Mouse (Mus musculus) frontal cortex, postnatal 10 days (tissue): ENCODE results near the gene Car14.
A peak's percentile ranks its signal among the peaks of the same experiment; 100 is the strongest.
"Not testable (repeated sequence)": the region's sequence is repeated elsewhere in the genome, so short reads cannot be mapped to it uniquely, and the experiment has no call there.

Experiments used
- DNase-seq, 2 experiments: peaks; one replicate each; pipeline ENCODE4 v3.0.0; 2022; ENCODE audit warnings: low spot score in 2 of 2, mixed read lengths in 1 of 2

Gene Car14

DNA sequence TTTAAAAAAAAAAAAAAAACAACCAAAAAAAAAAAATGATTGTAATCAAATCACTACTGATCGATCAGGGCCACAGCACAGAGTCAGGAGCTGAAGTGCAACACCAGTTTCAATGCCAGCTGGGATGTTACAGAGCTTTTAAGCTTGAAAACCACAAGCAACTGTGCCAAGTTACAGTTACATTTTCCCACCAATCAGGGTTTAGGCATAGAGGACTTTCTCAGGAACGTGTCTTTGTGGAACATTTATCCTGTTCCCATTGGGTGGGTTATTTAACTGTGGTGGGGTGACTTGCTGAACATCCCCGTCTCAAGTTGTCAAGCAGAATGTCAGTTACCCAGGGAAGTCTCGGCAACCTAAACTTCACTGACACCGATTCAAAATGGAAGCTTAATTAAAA, 20.6 kb upstream of the Car14 start:
- no peak for DNase-seq

DNA sequence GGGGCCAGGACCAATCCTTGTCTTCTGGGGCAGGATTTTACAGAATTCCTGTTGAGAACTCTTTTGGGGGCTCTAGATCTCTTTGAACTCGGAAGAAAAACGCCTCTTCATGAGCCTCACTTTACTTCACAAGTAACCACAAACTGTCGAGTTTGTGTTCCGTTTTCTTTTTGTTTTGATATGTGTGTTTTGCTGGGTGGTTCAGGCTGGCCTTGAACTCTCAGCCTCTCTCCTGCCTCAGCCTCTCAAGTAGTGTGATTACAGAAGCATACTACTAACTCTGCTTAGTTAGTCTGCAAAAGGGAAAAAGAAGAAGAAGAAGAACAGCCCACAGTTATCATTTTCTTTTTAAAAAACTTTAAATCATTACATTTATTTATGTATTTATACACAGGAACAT, 19.7 kb upstream of the Car14 start:
- DNase-seq, result no peak

DNA sequence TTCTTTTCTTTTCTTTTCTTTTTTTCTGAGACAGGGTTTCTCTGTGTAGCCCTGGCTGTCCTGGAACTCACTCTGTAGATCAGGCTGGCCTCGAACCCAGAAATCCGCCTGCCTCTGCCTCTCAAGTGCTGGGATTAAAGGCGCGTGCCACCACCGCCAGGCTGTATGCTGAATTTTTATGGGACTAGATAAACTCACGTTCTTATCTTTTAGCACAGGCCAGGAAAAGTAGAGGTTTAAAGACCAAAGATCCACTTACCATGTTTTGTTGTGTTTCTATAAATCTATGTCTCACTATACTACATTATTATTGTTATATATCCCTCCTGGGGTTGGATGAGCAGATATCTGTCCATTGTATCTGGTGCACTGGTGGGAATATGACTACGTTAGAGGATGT, 18.9 kb upstream of the Car14 start:
- not testable (repeated sequence) for DNase-seq

DNA sequence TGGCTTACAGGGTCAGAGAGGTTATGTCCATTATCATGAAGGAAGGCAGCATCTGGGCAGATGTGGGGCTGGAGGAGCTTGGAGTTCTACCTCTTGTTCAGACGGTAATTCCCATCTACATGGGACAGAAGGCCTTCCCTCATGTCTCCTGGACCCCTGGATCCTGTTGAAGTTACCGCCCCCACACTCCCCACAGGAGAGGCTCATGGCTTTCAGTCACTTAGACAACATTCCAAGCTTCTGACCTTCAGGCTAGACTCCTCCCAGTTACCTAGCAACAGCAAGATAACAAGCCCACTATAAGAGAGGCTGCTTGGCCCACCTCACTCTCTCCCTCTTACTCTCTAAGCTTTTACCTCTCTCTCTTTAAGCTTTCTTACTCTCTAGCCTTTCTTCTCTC, 16.0 kb upstream of the Car14 start:
- not testable (repeated sequence) for DNase-seq

DNA sequence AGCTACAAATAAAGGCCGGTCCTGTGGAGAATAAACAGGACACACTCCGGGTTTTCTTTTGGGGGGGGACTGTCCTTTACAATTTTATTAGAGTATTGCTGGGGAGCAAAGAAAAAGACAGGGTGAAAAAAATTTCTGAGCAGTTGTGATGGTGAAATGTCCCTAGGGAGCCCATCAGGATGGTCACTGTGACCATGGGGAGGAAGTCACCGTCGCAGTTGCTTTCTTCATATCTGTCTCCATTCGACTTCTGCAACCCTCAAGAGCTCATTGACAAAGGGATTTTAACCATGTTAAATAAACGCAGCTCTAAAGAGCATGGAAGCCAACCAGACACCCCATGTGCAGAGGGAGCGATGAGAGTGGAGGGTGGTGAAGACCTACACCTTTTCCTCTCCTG, 12.3 kb upstream of the Car14 start:
- DNase-seq, result no peak

DNA sequence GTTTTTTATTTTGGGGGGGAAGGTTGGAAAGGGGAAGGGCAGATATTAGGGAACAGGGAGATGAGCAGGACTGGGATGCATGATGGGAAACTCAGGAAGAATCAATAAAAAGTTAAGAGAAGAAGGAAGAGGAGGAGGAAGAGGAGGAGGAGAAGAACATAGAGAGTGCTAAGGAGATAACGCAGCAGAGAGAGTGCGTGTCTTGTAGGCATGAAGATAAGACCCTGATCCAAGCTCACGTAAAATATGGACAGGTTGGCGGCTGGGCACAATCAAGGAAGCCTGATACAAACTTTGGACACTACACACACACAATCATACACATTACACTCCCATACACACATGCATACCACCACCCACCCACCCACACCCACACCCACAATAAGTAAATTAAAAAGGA, 10.2 kb upstream of the Car14 start:
- no peak for DNase-seq

DNA sequence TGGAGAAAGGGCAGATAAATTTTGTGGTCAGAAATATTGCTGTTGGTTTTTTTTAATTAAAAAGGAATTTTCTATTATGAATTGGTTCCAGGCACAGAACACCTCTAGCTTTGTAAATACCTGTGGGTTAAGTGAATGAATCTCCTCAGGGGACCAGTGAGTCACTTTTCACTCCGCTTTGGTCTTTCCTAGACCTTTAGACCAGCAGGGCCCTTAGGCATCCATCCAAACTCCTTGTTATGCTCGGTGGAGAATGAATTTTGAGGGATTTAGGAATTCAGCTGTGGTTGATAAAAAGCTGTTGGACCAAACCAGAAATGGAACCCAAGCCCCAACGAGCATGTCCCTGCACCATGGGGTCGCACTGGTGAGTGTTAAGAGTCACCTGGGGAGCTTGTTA, 3.1 kb upstream of the Car14 start:
- DNase-seq, result no peak

DNA sequence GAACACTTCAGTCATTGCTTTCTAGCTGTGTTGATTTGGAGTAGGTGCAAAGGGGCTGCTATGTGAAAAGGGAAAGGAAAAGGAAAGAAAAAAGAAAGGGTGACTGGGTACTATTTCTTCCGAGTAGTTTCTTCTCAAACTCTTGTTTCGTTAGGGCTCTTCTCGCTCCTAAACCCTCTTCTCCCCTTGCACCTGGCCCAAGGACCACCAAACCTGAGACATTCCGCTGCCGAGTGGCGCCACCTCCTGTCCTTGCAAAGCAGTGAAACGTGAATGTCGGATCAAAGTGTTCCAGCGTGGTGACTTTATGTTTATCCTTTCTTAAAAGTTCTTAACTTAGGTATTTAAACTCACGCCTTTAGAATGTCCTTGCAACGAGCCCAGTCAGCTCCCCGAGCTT, 2.4 kb upstream of the Car14 start:
- DNase-seq, result no peak

DNA sequence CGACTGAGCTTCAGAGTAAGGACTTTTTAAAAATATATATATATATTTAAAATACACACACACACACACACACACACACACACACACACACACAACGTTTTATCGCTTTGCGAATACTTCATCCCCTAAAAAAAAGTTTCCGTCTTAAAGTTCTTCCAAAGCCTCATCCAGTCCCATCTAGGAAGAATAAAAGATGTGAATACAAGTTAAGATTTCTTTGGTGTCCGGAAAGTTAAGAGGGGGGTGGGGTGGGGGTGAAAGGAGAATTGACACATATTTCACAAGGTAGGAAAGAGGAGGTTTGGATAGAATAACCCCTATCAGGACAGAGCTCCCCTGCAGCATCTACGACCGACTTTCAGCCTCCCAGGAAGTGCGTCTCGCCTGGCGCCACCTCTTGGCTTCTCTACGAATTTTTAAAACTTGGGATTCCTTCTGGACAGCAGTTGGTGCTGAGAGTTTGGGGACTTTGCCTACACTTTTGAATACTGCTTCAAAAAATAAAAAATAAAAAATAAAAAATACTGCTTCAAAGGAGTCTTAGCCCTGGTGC, 1.5 kb upstream of the Car14 start:
- DNase-seq, result no peak

DNA sequence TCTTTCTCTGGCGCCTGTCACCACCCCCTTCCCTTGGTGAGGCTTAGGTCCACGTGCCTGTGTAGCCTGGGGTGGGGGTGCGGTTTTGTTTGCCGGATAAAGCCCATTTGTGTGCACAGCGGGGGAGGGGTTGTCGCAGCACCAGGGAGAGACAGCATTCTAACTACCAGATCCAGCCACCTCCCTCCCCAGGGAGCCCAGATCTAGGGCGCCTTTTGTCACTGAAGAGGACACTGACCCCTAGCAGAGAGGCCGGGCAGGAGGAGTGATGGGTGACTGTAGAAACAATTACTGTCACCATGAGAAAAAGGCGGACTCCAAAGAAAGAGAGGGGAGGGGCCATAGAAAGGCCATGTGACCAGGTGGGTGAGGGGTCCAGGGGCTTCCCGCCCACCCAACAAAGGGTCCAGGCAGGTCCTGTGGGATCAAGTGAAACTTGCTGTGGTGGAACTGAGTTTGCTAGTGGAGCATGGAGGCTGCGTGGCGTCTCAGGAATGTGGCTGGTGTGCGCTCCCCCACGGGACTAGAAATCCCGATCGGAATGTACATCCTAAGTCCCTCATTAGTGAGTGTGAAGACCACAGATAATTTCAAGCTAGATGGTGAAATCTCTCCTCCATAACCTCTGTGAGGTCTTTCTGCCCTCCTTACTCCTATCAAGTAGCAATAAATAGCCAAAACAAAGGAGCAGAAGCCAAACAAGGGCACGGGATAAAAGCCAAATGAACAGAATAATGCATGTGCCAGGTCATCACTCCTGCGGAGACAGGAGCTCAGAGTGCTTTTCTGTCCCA, 852 bp upstream of the Car14 start:
- no peak for DNase-seq

DNA sequence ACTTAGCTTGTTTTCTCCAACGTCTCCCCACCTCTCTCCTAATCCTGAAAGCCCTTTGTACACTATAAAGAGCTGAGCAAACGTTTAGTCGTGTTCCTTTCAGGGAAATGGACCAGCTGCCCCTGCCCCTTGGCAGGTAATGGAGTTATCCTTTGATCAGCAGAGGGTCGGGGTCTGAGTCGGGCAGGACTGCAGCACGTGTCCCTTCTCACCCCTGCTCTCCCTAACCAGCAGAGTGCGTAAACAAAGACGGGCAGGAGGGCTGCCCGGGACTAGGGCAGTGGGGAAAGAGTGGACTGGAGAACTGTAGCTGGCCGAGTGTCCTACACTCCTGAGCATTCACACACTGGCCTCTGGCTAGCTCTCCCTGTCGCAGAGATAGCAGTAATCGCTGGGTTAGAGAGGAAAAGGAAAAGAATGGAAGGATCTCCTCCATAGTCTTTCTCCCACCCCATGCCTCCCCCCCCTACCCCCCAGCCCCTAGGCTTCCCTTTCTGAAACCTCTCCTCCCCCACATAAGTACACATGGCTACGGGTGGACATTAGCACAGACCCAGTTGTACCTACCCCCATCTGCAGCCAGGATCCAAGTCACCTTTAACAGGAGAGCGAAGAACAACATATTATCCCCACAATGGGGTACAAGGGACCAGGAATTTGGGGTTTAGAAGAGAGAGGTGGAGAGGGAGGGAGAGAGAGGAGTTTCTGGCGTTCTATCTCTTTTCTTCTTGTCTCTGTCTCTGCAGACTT, 563 bp downstream of the Car14 start:
- no peak for DNase-seq

DNA sequence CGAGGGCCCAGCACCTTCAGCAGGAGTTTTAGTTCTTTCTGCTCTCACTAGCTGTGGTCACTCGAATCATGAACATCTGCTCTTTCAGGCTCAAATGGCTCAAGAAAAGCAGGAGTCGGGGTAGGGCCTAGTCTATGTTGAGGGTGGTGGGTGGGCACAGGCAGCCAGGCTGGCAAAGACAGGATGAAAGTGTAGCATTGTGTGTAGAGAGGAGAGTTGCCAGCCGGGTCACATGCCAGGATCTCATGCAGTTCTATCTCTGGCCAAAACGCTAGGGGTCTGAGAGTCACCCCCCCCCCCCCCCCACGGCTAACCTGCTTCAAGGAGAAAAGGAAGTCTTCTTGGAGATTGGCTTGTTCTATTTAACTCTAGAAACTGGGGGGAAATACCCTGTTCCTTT, 1.8 kb downstream of the Car14 start:
- no peak for DNase-seq

DNA sequence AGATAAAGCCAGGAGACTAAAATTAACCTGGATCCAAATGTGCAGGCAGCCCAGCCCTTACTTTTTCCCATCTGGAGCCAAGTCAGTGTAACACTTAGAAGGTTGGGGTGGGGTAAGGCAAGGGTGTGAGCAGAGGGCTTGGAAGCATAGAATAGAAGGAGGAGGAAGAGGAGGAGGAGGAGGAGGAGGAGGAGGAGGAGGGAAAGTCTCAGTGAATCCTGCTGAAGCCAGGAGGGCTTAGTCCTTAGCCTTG, 2.2 kb downstream of the Car14 start:
- DNase-seq, result no peak

DNA sequence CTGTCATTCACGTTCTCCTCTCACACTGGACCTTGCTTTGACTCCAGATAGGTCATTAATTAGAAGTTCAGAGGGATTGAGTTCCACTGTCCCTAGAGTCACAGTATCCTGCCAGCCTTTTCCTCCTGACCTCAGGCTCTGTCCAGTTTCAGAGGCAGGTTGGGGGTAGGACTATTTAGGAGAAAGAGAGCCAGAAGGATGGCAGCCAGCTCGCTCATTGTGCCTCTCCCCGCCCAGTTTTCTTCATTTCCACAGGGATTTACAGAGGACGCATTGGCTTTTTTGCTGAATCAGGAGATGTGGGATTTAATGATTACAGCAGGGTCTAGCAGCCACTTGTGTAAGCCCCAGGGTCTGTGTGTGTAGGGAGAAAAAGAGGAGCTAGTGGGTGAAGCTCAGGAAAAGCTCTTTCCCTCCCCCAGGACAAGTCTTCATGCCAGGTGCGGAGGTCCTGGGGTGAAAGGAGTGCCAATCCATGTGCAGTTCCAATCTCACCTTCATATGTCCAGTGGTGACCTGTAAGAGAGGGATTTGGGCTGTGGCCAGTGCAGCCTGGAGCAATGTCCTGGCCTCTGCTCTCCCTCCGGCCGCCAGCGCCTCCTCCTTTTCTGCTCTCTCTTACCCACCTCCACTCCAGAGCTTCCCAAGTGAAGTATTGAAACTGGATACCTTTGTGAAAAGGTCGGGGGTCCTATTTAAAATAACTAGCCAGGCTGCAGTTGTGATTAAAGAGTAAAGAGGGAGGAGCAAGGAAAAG, 2.7 kb downstream of the Car14 start:
- DNase-seq, result no peak

DNA sequence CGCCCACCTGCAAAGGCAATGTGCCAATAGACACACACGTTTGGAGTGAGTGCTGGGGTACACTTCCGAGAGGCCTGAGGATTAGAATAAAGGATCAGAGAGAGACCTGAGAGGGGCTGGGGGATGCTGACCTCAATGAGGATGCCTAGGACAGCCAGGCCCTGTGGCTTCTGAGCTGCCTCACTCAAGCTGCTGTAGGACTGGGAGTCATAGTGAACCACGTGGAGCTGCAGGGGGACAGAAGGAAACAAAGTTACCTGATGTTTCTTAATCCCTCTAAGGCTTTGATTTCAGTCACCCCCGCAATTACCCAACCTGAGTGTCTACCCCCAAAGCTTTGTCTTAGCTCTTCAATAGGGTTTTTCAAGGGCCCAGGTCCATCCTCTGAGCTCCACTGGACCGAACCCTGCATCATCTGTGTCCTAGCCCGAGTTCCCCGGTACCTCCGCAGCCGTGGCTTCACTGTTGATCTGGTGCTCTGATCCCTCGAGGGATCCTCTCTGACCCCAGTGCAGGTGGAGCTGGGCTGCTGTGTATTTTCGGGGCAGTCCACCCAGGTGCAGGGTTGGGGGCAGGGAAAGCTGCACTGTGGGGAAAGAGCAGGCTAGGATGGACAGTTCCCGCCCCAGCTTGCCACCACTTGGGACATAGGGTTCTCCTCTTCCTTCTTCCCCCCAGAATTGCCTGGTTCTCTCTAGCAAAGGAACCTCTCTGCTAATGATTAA, 4.5 kb downstream of the Car14 start:
- DNase-seq, result no peak

DNA sequence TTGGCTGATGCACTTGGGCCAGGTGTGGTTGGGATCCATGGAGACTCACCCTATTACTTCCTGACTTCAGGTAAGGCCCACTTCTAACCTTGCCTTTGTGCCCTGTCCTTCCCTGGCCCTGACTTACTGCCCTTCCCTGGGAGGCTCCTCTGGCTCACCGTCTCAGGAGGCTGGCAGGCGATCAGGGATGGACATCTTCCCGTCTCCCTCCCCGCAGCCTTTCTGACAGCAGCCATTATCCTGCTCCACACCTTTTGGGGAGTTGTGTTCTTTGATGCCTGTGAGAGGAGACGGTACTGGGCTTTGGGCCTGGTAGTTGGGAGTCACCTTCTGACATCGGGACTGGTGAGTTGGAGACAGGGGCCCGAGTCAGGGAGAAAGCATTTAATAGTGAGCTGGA, 9.0 kb downstream of the Car14 start:
- not testable (repeated sequence) for DNase-seq

DNA sequence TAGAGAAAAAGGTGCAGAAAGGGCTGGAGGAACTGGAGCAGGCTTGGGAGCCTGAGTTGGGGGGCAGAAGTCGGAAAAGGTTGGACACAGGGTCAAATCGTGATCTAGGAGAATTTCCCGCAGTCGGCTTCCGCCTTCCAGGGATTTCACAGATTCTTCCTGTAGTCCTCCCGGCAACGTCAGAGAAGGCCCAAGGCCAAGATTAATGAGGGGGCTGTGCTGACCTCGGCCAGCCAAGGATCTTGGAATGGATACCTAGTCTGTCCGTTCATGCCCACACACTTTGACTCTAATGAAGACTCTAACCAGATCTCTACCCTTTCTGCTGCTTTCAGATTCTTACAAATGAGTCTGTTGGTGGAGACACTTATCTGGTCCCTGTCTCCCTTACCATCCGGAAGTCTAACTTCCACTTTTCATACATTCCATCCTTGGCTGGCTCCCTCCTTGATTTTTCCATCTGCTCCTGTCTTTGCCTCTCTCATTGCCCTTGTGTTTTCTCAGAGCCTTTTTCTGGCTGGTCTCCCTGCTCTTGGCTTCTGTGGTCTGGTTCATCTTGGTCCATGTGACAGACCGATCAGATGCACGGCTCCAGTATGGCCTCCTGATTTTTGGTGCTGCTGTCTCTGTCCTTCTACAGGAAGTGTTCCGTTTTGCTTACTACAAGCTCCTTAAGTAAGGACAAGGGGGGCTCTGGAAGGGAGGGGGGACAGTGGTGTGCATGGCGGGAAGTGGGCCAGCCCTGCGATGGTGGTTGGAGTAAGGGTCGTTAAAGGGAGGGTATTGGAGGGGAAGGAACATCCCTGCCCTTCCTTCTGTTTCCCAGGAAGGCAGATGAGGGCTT, 10.0 kb downstream of the Car14 start:
- DNase-seq, result peak in 1 of 2 experiments; percentile 49

DNA sequence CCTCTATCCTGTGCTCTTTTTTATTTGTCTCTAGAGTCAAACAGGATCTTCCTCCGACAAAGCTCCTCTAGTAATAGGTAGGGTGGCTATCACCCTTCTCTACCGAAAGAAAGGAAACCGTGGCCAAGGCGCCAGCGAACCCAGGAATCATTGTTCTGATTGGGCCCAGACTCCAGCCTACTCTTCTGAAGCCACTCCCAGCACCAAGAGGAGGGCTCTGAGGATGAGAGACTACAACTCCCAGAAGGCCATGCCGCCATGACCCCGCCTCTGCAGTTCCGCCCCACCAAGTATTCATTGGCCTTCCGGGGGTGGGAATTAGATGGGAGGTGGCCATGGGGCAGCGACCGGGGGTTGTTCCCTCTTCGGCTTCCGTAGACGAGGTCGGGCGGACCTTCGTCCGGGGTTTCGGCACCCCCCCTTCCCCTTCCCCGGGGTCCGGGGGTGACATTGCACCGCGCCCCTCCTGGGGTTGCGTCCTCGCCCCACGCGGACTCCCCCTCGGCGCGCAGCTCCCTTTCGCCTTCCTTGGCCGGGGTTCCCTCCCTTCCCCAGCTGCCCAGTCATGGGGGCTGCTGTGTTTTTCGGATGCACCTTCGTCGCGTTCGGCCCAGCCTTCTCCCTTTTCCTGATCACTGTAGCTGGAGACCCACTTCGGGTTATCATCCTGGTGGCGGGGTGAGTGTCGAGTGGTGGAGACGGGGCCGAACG, 10.7 kb downstream of the Car14 start, which contains the start of gene Aph1a:
TSS of gene Aph1a (plus strand) at position 364 of the 711 bp plus-strand sequence.
- DNase-seq, result peak; percentile 95

DNA sequence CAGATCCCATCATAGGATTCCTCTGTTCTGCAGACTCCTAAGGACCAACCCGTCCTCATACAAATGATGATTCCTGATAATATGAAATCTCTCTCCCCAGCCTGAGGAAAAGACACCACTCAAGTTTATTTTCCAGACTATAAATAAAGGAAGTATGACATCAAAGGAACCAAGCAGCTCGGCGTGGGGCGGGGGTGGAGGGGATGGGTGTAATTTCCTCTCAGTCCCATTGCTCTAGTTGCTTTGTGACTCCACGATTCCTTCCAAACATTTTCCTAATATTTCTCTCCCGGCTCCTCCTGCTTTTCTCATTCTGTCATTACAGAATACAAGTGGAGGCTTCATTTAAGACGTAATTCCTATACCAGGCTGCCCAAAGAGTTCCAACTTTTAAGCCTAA, 11.4 kb downstream of the Car14 start:
- no peak for DNase-seq
